Mouse (Mus musculus) cerebellum, postnatal 36 days (tissue): ENCODE data around the gene Gpr82.

Experiments used
- DNase-seq, 2 experiments: peaks; one replicate each; pipeline ENCODE4 v3.0.0; 2021 to 2022; ENCODE audit warnings: mixed read lengths in 2 of 2

Gpr82 gene

DNA sequence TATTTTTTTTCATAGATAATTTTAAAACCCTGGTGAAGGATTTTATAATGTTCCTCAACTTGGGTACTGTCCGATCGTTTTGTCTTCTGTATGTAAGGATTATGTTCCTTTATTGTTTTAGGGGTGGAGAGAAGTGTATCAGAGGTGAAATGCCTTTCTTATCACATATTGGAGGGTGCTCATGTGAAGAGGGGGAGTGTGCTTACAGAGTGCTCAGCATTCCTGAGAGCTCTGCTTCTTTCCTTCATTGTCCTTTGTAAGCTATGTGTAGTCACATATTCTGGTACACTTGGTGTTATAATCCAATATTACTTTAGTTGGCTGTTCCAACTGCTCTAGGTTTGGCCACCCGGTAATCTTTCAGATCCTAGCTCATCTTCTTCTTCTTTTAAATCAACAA is 39.5 kb downstream of the Gpr82 start:
- DNase-seq: no peak

- DNase-seq: peak; percentile 5 to 27
Observed at GRCm38 (mm10) chrX:13705051-13705450, 43.9 kb downstream of the Gpr82 start.

- DNase-seq: peak; percentile 57 to 72
Observed at GRCm38 (mm10) chrX:13710174-13710573, 49.0 kb downstream of the Gpr82 start.
